19 mouse cellular contexts compared by ENCODE assay signal in genomic region chr14:55157322-55158065, GRCm38 (mm10). TPM values are rescaled to one million over a fixed set of nuclear protein-coding genes. Genes with fewer than 3 reads are reported as not detected.
DNase-seq lines count a peak whose midpoint lies in the region; ATAC-seq and TF ChIP-seq lines count a peak whose summit lies in the region.
"Had no signal": no experiment of that assay in that cellular context is flagged by ENCODE, and none has a peak within 500 bp of the region (broad histone marks: within the 10 kb centered on the region; RNA-seq: fewer than 3 reads in every experiment).

No protein-coding gene starts in this region.

- H3ac ChIP-seq in myocyte (ENCODE audit: control insufficient read depth, insufficient read length): no peak overlapping the region

- peak overlapping the region; percentile 33 for H3K4me2 ChIP-seq in heart, embryonic 12.5 days
- H3K4me2 ChIP-seq in lung, embryonic 14.5 days: peak overlapping the region; percentile 20; the same call in 1 of the 2 replicates
- H3K4me2 ChIP-seq in lung, postnatal 0 days (replicated peaks; ENCODE audit: low read depth, low read length): no peak overlapping the region
- no peak overlapping the region for H3K4me2 ChIP-seq in kidney, embryonic 14.5 days (replicated peaks; ENCODE audit: low read depth, low read length)
- peak overlapping the region; percentile 68 for H3K4me2 ChIP-seq in myocyte (ENCODE audit: low read depth)
- H3K4me2 ChIP-seq: forebrain, embryonic 13.5 days; heart, embryonic 15.5 days; hindbrain, embryonic 12.5 days; limb, embryonic 15.5 days; stomach, embryonic 15.5 days had no signal

- H3K36me3 ChIP-seq in heart, embryonic 12.5 days: no peaks in the 10 kb centered on the region
- no peaks in the 10 kb centered on the region for H3K36me3 ChIP-seq in heart, adult 2 months (ENCODE audit: control insufficient read depth, insufficient read depth, low read length)
- H3K36me3 ChIP-seq in lung, embryonic 14.5 days (ENCODE audit: insufficient read depth): no peaks in the 10 kb centered on the region
- H3K36me3 ChIP-seq in lung, postnatal 0 days (ENCODE audit: insufficient read depth, low read length): no peaks in the 10 kb centered on the region
- H3K36me3 ChIP-seq in kidney, embryonic 14.5 days (ENCODE audit: control insufficient read depth, insufficient read depth, low read length): no peaks in the 10 kb centered on the region
- H3K36me3 ChIP-seq in myocyte (ENCODE audit: control insufficient read depth, insufficient read depth): no peaks in the 10 kb centered on the region
- H3K36me3 ChIP-seq: heart, embryonic 15.5 days; hindbrain, embryonic 12.5 days; limb, embryonic 15.5 days; stomach, embryonic 15.5 days had no signal

- ATAC-seq in heart, embryonic 12.5 days (ENCODE audit: insufficient number of reproducible peaks, low FRiP score): no peak
- ATAC-seq in lung, embryonic 14.5 days (ENCODE audit: insufficient read depth): no peak
- ATAC-seq in lung, postnatal 0 days: no peak
- peak; percentile 45; the same call in 1 of the 2 replicates for ATAC-seq in kidney, embryonic 14.5 days (ENCODE audit: low FRiP score, low TSS enrichment)
- ATAC-seq: forebrain, embryonic 13.5 days had no signal

- no peak for DNase-seq in heart, adult 2 months
- peak; percentile 28 for DNase-seq in lung, embryonic 14.5 days
- no peak for DNase-seq in lung, postnatal 0 days (ENCODE audit: low spot score)
- no peak for DNase-seq in Muller cell, postnatal 12 days (ENCODE audit: inconsistent ontology term)
- DNase-seq in gastrocnemius, adult 8-10 months (ENCODE audit: low spot score in 2 of 2): no peak
- DNase-seq: adrenal gland, postnatal 36 days; cerebellum, adult 9-11 months; gastrocnemius, postnatal 36 days; lung, adult 18-20 months; midbrain, embryonic 14.5 days; right cerebral cortex, adult 18-20 months had no signal

- H3K9ac ChIP-seq in heart, embryonic 12.5 days: no peak overlapping the region
- H3K9ac ChIP-seq in heart, adult 2 months (ENCODE audit: low read depth, low read length): no peak overlapping the region
- no peak overlapping the region for H3K9ac ChIP-seq in lung, embryonic 14.5 days
- no peak overlapping the region for H3K9ac ChIP-seq in lung, postnatal 0 days (replicated peaks; ENCODE audit: low read depth)
- no peak overlapping the region for H3K9ac ChIP-seq in kidney, embryonic 14.5 days (ENCODE audit: low read depth, low read length)
- H3K9ac ChIP-seq: forebrain, embryonic 13.5 days; heart, embryonic 15.5 days; hindbrain, embryonic 12.5 days; limb, embryonic 15.5 days; stomach, embryonic 15.5 days had no signal

- no peaks in the 10 kb centered on the region for H3K9me3 ChIP-seq in heart, embryonic 12.5 days (replicated peaks)
- H3K9me3 ChIP-seq in lung, embryonic 14.5 days (ENCODE audit: low read depth, low read length): no peaks in the 10 kb centered on the region
- no peaks in the 10 kb centered on the region for H3K9me3 ChIP-seq in lung, postnatal 0 days (ENCODE audit: low read length)
- no peaks in the 10 kb centered on the region for H3K9me3 ChIP-seq in kidney, embryonic 14.5 days (ENCODE audit: control insufficient read depth, low read length)
- H3K9me3 ChIP-seq: forebrain, embryonic 13.5 days; heart, embryonic 15.5 days; hindbrain, embryonic 12.5 days; limb, embryonic 15.5 days; stomach, embryonic 15.5 days had no signal

- intact Hi-C loops in heart, adult 2 months (cut with DNase I): loop anchor here (10.0 kb wide), 1 partner anchor 377 kb away; no protein-coding TSS in a partner anchor

- TF ChIP-seq EP300 in heart, adult 2 months (IDR thresholded peaks at IDR 0.05; ENCODE audit: insufficient read depth, low read depth, low read length): no peak
- TF ChIP-seq EP300 in lung, postnatal 0 days (IDR thresholded peaks at IDR 0.05): no peak

- H3K27ac ChIP-seq in heart, embryonic 12.5 days (ENCODE audit: poor library complexity, severe bottlenecking): no peak overlapping the region
- no peak overlapping the region for H3K27ac ChIP-seq in heart, adult 2 months
- H3K27ac ChIP-seq in lung, embryonic 14.5 days (ENCODE audit: low read depth): no peak overlapping the region
- H3K27ac ChIP-seq in lung, postnatal 0 days (ENCODE audit: low read length): no peak overlapping the region
- no peak overlapping the region for H3K27ac ChIP-seq in kidney, embryonic 14.5 days (ENCODE audit: low read depth, low read length)
- H3K27ac ChIP-seq: forebrain, embryonic 13.5 days; heart, embryonic 15.5 days; hindbrain, embryonic 12.5 days; limb, embryonic 15.5 days; stomach, embryonic 15.5 days had no signal

- TF ChIP-seq CTCF in heart, adult 2 months (IDR thresholded peaks at IDR 0.05): no peak
- no peak for TF ChIP-seq CTCF in lung, embryonic 14.5 days (IDR thresholded peaks at IDR 0.05; ENCODE audit: low read depth)
- no peak for TF ChIP-seq CTCF in lung, postnatal 0 days (IDR thresholded peaks at IDR 0.05)

- peaks cover 7% of the 10 kb centered on the region; the same call in 1 of the 2 replicates for H3K27me3 ChIP-seq in heart, embryonic 12.5 days (replicated peaks)
- H3K27me3 ChIP-seq in heart, adult 2 months (ENCODE audit: control insufficient read depth, insufficient read depth, low read length): no peaks in the 10 kb centered on the region
- no peaks in the 10 kb centered on the region for H3K27me3 ChIP-seq in lung, embryonic 14.5 days (ENCODE audit: insufficient read depth, low read length)
- H3K27me3 ChIP-seq in lung, postnatal 0 days (replicated peaks; ENCODE audit: insufficient read depth, low read length): no peaks in the 10 kb centered on the region
- no peaks in the 10 kb centered on the region for H3K27me3 ChIP-seq in kidney, embryonic 14.5 days (ENCODE audit: control insufficient read depth, insufficient read depth, low read length)
- H3K27me3 ChIP-seq in myocyte (ENCODE audit: control insufficient read depth, insufficient read depth, insufficient read length): no peaks in the 10 kb centered on the region
- H3K27me3 ChIP-seq: forebrain, embryonic 13.5 days; heart, embryonic 15.5 days; hindbrain, embryonic 12.5 days; limb, embryonic 15.5 days; stomach, embryonic 15.5 days had no signal

- WGBS in heart, embryonic 12.5 days: 50% methylated on average over 12 of the region's 12 CpGs
- 47% methylated on average over 12 of the region's 12 CpGs for WGBS in heart, adult 2 months
- WGBS in lung, embryonic 14.5 days: 36% methylated on average over 12 of the region's 12 CpGs
- 34% methylated on average over 12 of the region's 12 CpGs for WGBS in lung, postnatal 0 days
- 40% methylated on average over 12 of the region's 12 CpGs for WGBS in kidney, embryonic 14.5 days

- no peak overlapping the region for H3K4me3 ChIP-seq in heart, embryonic 12.5 days
- H3K4me3 ChIP-seq in heart, adult 2 months: no peak overlapping the region
- no peak overlapping the region for H3K4me3 ChIP-seq in lung, embryonic 14.5 days (ENCODE audit: low read depth, low read length)
- no peak overlapping the region for H3K4me3 ChIP-seq in lung, postnatal 0 days (ENCODE audit: low read depth, low read length)
- no peak overlapping the region for H3K4me3 ChIP-seq in kidney, embryonic 14.5 days (ENCODE audit: low read length)
- H3K4me3 ChIP-seq in myocyte: no peak overlapping the region
- H3K4me3 ChIP-seq: forebrain, embryonic 13.5 days; heart, embryonic 15.5 days; hindbrain, embryonic 12.5 days; limb, embryonic 15.5 days; stomach, embryonic 15.5 days had no signal

- no peak for TF ChIP-seq POLR2A in heart, adult 2 months (IDR thresholded peaks at IDR 0.05; ENCODE audit: insufficient read depth, low read depth, low read length)
- TF ChIP-seq POLR2A in myocyte (IDR thresholded peaks at IDR 0.05; ENCODE audit: insufficient read length, low read depth): no peak

- H3K4me1 ChIP-seq in heart, embryonic 12.5 days (replicated peaks): peaks cover 16% of the 10 kb centered on the region
- no peaks in the 10 kb centered on the region for H3K4me1 ChIP-seq in heart, adult 2 months (ENCODE audit: control insufficient read depth, insufficient read depth, low read length)
- no peaks in the 10 kb centered on the region for H3K4me1 ChIP-seq in lung, embryonic 14.5 days (ENCODE audit: insufficient read depth)
- H3K4me1 ChIP-seq in lung, postnatal 0 days (ENCODE audit: insufficient read depth, low read depth, low read length): no peaks in the 10 kb centered on the region
- H3K4me1 ChIP-seq in kidney, embryonic 14.5 days (ENCODE audit: control insufficient read depth, insufficient read depth, low read length): no peaks in the 10 kb centered on the region

- H3K79me2 ChIP-seq in heart, adult 2 months (replicated peaks; ENCODE audit: control insufficient read depth, insufficient read depth, low read length): no peaks in the 10 kb centered on the region
- no peaks in the 10 kb centered on the region for H3K79me2 ChIP-seq in myocyte (ENCODE audit: control insufficient read depth, insufficient read depth)

TF ChIP-seq in myocyte, 11 proteins besides CTCF, POLR2A, EP300 and RAD21 (continues in another document):
- TF ChIP-seq E2F4 (IDR thresholded peaks at IDR 0.05; ENCODE audit: insufficient read depth) (no peak), MYOD1 (IDR thresholded peaks at IDR 0.05; ENCODE audit: control insufficient read depth in 1 of 3, insufficient read length in 2 of 3, low read depth in 2 of 3) (peak; percentile 58 to 94 (median 82)), MAX (IDR thresholded peaks at IDR 0.05; ENCODE audit: low read depth) (no peak), REST (IDR thresholded peaks at IDR 0.05; ENCODE audit: insufficient read depth, insufficient read length) (no peak), TCF12 (IDR thresholded peaks at IDR 0.05; ENCODE audit: insufficient read depth, poor library complexity, severe bottlenecking) (peak; percentile 22)

RNA-seq across cellular contexts. Expression of gene Jph4, which starts 40.8 kb away (rescaled TPM):
- 0.09 and 0.18 TPM in 2 replicates for polyA plus RNA-seq in heart, embryonic 12.5 days (2016; fragmentation: Nextera tagmentation; extraction: Ambion mirVana)
- under 1 TPM in 1 of 2 experiments, not detected in 1; 0.23 TPM for total RNA-seq in heart, adult 2 months (2021)
- 0.25 and 0.32 TPM in 2 replicates for polyA plus RNA-seq in heart, adult 2 months (2012; rRNA removed)
- 0.16 and 0.37 TPM in 2 replicates for polyA plus RNA-seq in lung, embryonic 14.5 days (2014; fragmentation: Nextera tagmentation; extraction: Ambion mirVana)
- polyA plus RNA-seq in lung, postnatal 0 days (2015; fragmentation: Nextera tagmentation; extraction: Ambion mirVana): 0.08 and 0.17 TPM in 2 replicates
- 0.43 and 0.55 TPM in 2 replicates for polyA plus RNA-seq in kidney, embryonic 14.5 days (2014; fragmentation: Nextera tagmentation; extraction: Ambion mirVana)
- not detected for polyA plus RNA-seq in myocyte (2012; fragmentation: generic; extraction: Trizol)
- under 1 TPM in 2 of 4 experiments, not detected in 2; 0.08 to 0.19 TPM for total RNA-seq in gastrocnemius, adult 8-10 months (2022)

RNA-seq across cellular contexts. Expression of gene Ap1g2, which starts 51.1 kb away (rescaled TPM):
- polyA plus RNA-seq in heart, embryonic 12.5 days (2016; fragmentation: Nextera tagmentation; extraction: Ambion mirVana): 8.7 and 9.8 TPM in 2 replicates
- total RNA-seq in heart, adult 2 months (2021): 1 to 10 TPM; 5.3 to 5.6 TPM
- 8.2 and 10.2 TPM in 2 replicates for polyA plus RNA-seq in heart, adult 2 months (2012; rRNA removed)
- polyA plus RNA-seq in lung, embryonic 14.5 days (2014; fragmentation: Nextera tagmentation; extraction: Ambion mirVana): 14.7 and 16.3 TPM in 2 replicates
- 11.5 and 13.3 TPM in 2 replicates for polyA plus RNA-seq in lung, postnatal 0 days (2015; fragmentation: Nextera tagmentation; extraction: Ambion mirVana)
- polyA plus RNA-seq in kidney, embryonic 14.5 days (2014; fragmentation: Nextera tagmentation; extraction: Ambion mirVana): 11.4 and 17.8 TPM in 2 replicates
- 6.5 TPM for polyA plus RNA-seq in myocyte (2012; fragmentation: generic; extraction: Trizol)
- 1 to 10 TPM; 2.2 to 3.9 (median 3.6) TPM for total RNA-seq in gastrocnemius, adult 8-10 months (2022)

Comparison
In these comparisons a context has a peak if more than half of its experiments do, and no peak if none do; other contexts are left out.
1. H3K4me2 ChIP-seq: peak in heart, embryonic 12.5 days (single experiment), lung, embryonic 14.5 days (single experiment) and myocyte (single experiment); none in lung, postnatal 0 days (single experiment) and kidney, embryonic 14.5 days (single experiment).